Mouse (Mus musculus) intestine, embryonic 14.5 days (tissue): ENCODE results near the gene Tmem63b. TPM values are rescaled to one million over a fixed set of nuclear protein-coding genes. Genes with fewer than 3 reads are reported as not detected.

Experiments used
- ATAC-seq: fragments of 200-750 bp; cut with Nextera tagmentation; replicated peaks from 2 replicates; pipeline ENCODE4 v1.8.0; 2017; ENCODE audit warnings: low read depth, moderate number of reproducible peaks, moderate TSS enrichment, moderate library complexity; ENCODE audit not compliant: low FRiP score, low TSS enrichment
- DNase-seq: peaks from one replicate; pipeline ENCODE4 v3.0.0-alpha.2; 2018; ENCODE audit warnings: low spot score
- H3K27ac ChIP-seq: fragments of 300-500 bp; sonication (generic); 2 replicates; pipeline ENCODE4 v1.5.1; 2014; ENCODE audit warnings: low read depth, mild to moderate bottlenecking, control low read depth
- H3K27me3 ChIP-seq: fragments of 300-500 bp; sonication (generic); replicated peaks from 2 replicates; pipeline ENCODE4 v1.6.1; 2014; ENCODE audit warnings: low read length, control low read depth; ENCODE audit not compliant: control insufficient read depth, insufficient read depth
- H3K36me3 ChIP-seq: fragments of 300-500 bp; sonication (generic); 2 replicates; pipeline ENCODE4 v1.6.1; 2014; ENCODE audit warnings: low read length, control low read depth; ENCODE audit not compliant: control insufficient read depth, insufficient read depth
- H3K4me1 ChIP-seq: fragments of 300-500 bp; sonication (generic); replicated peaks from 2 replicates; pipeline ENCODE4 v1.6.1; 2014; ENCODE audit warnings: low read length, control low read depth, mixed read lengths; ENCODE audit not compliant: control insufficient read depth, insufficient read depth
- H3K4me2 ChIP-seq: fragments of 300-500 bp; sonication (generic); 2 replicates; pipeline ENCODE4 v1.6.1; 2014; ENCODE audit warnings: low read length
- H3K4me3 ChIP-seq: fragments of 300-500 bp; sonication (generic); 2 replicates; pipeline ENCODE4 v1.5.1; 2014; ENCODE audit warnings: low read depth, low read length, control low read depth, mixed read lengths
- H3K9ac ChIP-seq: fragments of 300-500 bp; sonication (generic); 2 replicates; pipeline ENCODE4 v1.6.1; 2014; ENCODE audit warnings: mild to moderate bottlenecking, low read length
- H3K9me3 ChIP-seq: fragments of 300-500 bp; sonication (generic); 2 replicates; pipeline ENCODE4 v1.6.1; 2016; ENCODE audit warnings: low read length, control low read depth; ENCODE audit not compliant: control insufficient read depth
- WGBS: fragments of 180-500 bp; shearing (Covaris S2); extraction: QIAGEN DNeasy Blood & Tissue Kit; methylation state at CpG from one replicate; pipeline ENCODE4 v1.1.7; 2014; 5-methylcytosine and 5-hydroxymethylcytosine counted together
- polyA plus RNA-seq: library from polyadenylated mRNA; unstranded; fragments of >200 nt; fragmentation: Nextera tagmentation; extraction: Ambion mirVana; gene quantifications from 2 replicates; pipeline ENCODE4 v1.2.1, GENCODE M21; 2014

The Tmem63b gene
- polyA plus RNA-seq, 1 experiment from 2014 or later = 29.3 TPM

DNA sequence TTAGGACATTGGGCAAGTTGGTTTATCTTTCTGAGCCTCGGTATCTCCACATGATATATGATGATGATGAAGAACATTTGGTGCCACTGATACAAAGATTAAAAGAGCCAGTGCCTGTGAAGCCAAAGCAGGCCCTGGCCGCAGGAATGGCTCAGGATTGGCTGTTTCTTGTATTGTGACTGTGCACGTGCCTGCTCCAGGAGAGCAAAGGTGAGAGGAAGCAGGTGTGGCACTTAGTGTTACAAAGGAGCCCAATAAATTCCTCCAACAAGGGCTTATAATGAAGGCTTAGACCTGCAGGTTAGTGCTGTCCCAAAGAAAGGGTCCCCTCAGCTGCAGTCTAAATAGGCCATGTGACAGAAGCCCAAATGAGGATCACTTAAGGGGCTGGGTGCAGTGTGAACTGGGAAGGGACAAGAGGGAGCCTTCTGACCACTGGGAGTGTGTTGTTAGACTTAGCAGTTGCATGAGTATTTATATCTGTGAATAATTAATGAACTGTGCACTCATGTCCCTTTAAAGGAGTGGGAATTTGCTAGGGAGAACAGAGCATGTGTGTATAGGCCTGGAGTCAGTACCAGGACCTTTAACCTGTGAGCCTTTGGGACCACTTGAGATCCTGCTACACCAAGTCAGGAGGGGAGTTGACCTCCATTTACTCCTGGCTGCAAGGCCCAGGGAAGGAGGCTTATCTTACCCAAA, 12.5 kb upstream of the Tmem63b start:
- Histone ChIP-seq H3K36me3 (peaks cover 12% of the 10 kb centered on the region), H3K4me2 (no peak overlapping the region), H3K27ac (no peak overlapping the region), H3K4me3 (no peak overlapping the region), H3K27me3 (no peaks in the 10 kb centered on the region), H3K9me3 (no peaks in the 10 kb centered on the region), H3K9ac (no peak overlapping the region), H3K4me1 (peaks cover 5% of the 10 kb centered on the region; the same call in 1 of the 2 replicates)
- ATAC-seq (peak; percentile 45; the same call in 1 of the 2 replicates), DNase-seq (no peak)
- WGBS = 75% methylated on average over 3 of the region's 3 CpGs

GRCm38 (mm10) chr17:45698368-45698767, 11.7 kb upstream of the Tmem63b start:
- H3K36me3 ChIP-seq = peaks cover 12% of the 10 kb centered on the region
- WGBS = 85% methylated on average over 6 of the region's 6 CpGs

DNA sequence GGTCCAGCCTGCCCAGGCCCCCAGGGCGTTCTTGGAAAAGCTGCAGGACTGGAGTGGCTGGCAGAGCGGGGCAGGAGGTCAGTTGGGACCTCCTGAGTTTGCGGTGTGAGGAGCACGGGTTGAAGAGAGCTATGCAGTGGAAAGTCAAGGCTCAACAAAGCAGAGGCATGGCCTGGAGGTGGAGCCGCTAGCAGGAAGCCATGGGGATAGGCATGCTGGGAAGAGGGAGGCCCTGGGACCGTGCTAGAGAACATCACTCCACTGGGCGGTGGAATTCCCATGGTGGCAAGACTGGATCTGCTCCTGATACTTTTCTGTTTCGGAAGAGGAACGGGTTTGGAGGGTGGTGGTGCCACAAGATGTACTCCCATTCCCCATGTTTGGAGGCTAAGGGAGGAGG, 10.3 kb upstream of the Tmem63b start:
- ATAC-seq (no peak), DNase-seq (no peak)
- H3K36me3 ChIP-seq = peaks cover 12% of the 10 kb centered on the region
- no peak overlapping the region for H3K4me2 ChIP-seq
- 90% methylated on average over 9 of the region's 9 CpGs for WGBS
- no peak overlapping the region for H3K27ac ChIP-seq
- H3K4me3 ChIP-seq = no peak overlapping the region
- H3K4me1 ChIP-seq = peaks cover 11% of the 10 kb centered on the region; the same call in 1 of the 2 replicates
- H3K9ac ChIP-seq = no peak overlapping the region
- H3K9me3 ChIP-seq = no peaks in the 10 kb centered on the region
- no peaks in the 10 kb centered on the region for H3K27me3 ChIP-seq

More at GRCm38 (mm10) chr17:45698368-45698767, 11.7 kb upstream of the Tmem63b start:
- H3K4me3 ChIP-seq = no peak overlapping the region
- ATAC-seq (no peak), DNase-seq (no peak)
- no peak overlapping the region for H3K27ac ChIP-seq
- H3K4me2 ChIP-seq = no peak overlapping the region
- H3K27me3 ChIP-seq = no peaks in the 10 kb centered on the region
- H3K9me3 ChIP-seq = no peaks in the 10 kb centered on the region
- H3K4me1 ChIP-seq = peaks cover 11% of the 10 kb centered on the region; the same call in 1 of the 2 replicates
- H3K9ac ChIP-seq = no peak overlapping the region

GRCm38 (mm10) chr17:45695227-45696120, 8.8 kb upstream of the Tmem63b start:
- Histone ChIP-seq H3K4me1 (peaks cover 11% of the 10 kb centered on the region; the same call in 1 of the 2 replicates), H3K36me3 (peaks cover 12% of the 10 kb centered on the region), H3K4me3 (no peak overlapping the region), H3K27ac (no peak overlapping the region), H3K4me2 (no peak overlapping the region), H3K9me3 (no peaks in the 10 kb centered on the region), H3K9ac (no peak overlapping the region), H3K27me3 (no peaks in the 10 kb centered on the region)
- WGBS = 70% methylated on average over 21 of the region's 23 CpGs
- ATAC-seq (no peak), DNase-seq (no peak)

DNA sequence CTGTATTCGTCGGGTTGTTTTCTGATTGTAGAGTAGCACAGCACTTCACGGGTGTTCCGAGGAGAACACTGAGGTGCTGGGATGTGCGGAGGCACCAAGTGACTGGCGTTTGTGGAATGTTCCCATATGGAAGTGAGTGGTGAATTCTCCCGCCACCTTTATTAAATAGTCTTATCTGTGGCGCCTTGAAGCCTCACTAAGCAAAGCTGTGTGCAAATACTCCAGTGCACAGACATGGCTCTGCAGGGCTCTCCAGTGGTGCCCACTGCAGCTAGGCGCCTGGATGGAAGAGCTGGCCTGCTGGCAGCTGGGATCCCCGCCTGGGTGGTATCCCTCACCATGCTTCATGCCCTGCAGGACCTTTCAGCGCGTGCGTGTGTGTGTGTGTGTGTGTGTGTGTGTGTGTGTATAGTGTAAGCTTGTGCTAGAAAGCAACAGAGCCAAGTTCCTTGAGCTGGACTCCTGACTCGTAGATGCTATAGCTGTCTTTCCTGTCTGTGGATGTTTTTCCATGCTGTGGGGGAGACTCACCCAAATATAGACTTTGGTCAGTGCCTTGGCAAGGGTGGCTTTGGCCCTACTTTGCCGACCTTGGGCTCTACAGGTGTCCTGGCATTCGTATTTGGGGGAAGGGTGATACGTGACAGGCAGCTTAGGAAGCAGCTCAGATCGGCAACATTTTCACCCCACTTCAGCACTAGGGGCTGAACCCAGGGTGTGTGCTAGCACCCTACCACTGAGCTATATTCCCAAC, 7.3 kb upstream of the Tmem63b start:
- peaks cover 11% of the 10 kb centered on the region; the same call in 1 of the 2 replicates for H3K4me1 ChIP-seq
- ATAC-seq (no peak), DNase-seq (no peak)
- H3K9me3 ChIP-seq = no peaks in the 10 kb centered on the region
- H3K4me2 ChIP-seq = no peak overlapping the region
- no peak overlapping the region for H3K27ac ChIP-seq
- H3K27me3 ChIP-seq = no peaks in the 10 kb centered on the region
- H3K9ac ChIP-seq = no peak overlapping the region
- peaks cover 12% of the 10 kb centered on the region for H3K36me3 ChIP-seq
- no peak overlapping the region for H3K4me3 ChIP-seq
- WGBS = 57% methylated on average over 18 of the region's 18 CpGs

GRCm38 (mm10) chr17:45692159-45692558, 5.5 kb upstream of the Tmem63b start:
- DNase-seq = no peak
- Histone ChIP-seq H3K27me3 (no peaks in the 10 kb centered on the region), H3K4me2 (no peak overlapping the region), H3K9me3 (no peaks in the 10 kb centered on the region), H3K4me3 (no peak overlapping the region), H3K27ac (no peak overlapping the region), H3K9ac (no peak overlapping the region), H3K36me3 (no peaks in the 10 kb centered on the region), H3K4me1 (peaks cover 17% of the 10 kb centered on the region)
- 58% methylated on average over 5 of the region's 5 CpGs for WGBS
- no peak for ATAC-seq

- Histone ChIP-seq H3K9ac (no peak overlapping the region), H3K27me3 (no peaks in the 10 kb centered on the region), H3K27ac (no peak overlapping the region), H3K9me3 (no peaks in the 10 kb centered on the region), H3K4me3 (no peak overlapping the region), H3K36me3 (no peaks in the 10 kb centered on the region), H3K4me1 (peaks cover 21% of the 10 kb centered on the region), H3K4me2 (no peak overlapping the region)
- no peak for DNase-seq
- 84% methylated on average over 4 of the region's 4 CpGs for WGBS
- no peak for ATAC-seq
Measured at GRCm38 (mm10) chr17:45690044-45690443, 3.3 kb upstream of the Tmem63b start.

- no peaks in the 10 kb centered on the region for H3K9me3 ChIP-seq
Measured at GRCm38 (mm10) chr17:45689120-45689519, 2.4 kb upstream of the Tmem63b start.

More at GRCm38 (mm10) chr17:45689120-45689519, 2.4 kb upstream of the Tmem63b start:
- Histone ChIP-seq H3K9ac (no peak overlapping the region), H3K27me3 (no peaks in the 10 kb centered on the region), H3K27ac (no peak overlapping the region), H3K4me1 (peaks cover 16% of the 10 kb centered on the region), H3K36me3 (no peaks in the 10 kb centered on the region), H3K4me3 (no peak overlapping the region), H3K4me2 (no peak overlapping the region)
- no peak for DNase-seq
- WGBS = 69% methylated on average over 9 of the region's 9 CpGs
- ATAC-seq = no peak
